Mouse (Mus musculus): ENCODE measurements around the gene Dcun1d4. TPM values are rescaled to one million over a fixed set of nuclear protein-coding genes. Genes with fewer than 3 reads are reported as not detected.

The Dcun1d4 gene
- polyA plus RNA-seq, 1 experiment from 2014 or later: 43.8 TPM

DNA sequence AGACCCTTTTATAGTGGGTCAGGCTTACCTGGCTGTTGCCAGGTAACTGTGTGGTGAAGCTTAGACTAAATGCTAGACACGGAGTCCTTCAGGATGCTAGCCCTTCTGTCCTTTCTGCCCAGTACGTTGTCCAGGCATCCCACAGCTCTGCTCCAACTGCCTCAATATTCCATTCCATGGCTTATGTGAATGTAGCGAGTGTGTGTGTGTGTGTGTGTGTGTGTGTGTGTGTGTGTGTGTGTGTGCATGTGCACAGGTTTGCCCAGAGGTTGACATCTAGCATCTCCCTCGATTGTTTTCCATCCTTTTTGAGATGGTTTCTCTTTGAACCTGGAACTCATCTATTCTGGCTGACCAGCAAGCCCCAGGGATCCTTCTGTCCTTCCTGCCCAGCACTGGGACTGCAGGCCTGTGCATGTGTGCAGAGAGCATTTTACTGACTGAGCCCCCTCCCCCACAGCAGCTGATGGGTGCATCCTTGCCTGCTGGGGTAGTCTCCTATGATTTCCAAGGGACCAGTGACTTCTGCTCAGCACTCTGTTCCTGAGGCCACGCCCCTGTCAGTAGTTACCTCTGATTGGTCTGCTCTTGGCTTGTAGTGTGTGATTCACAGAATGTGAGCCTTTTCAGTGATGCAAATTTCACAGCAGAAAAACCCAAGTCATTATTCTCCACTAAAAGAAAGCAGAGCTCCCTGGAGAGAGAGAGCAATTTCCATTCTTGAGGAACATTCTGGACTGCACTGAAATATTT lies 118.3 kb downstream of the Dcun1d4 start:
- no peaks in the 10 kb centered on the region for H3K27me3 ChIP-seq (ENCODE audit: low read depth, poor library complexity, severe bottlenecking)
- no peak overlapping the region for H3K27ac ChIP-seq
- H3K4me1 ChIP-seq: peaks cover 4% of the 10 kb centered on the region
- DNase-seq (ENCODE audit: low spot score): no peak
- no peak overlapping the region for H3K4me3 ChIP-seq
- WGBS: 74% methylated on average over 5 of the region's 5 CpGs
- no peaks in the 10 kb centered on the region for H3K9me3 ChIP-seq (replicated peaks)
- H3K36me3 ChIP-seq: no peaks in the 10 kb centered on the region

DNA sequence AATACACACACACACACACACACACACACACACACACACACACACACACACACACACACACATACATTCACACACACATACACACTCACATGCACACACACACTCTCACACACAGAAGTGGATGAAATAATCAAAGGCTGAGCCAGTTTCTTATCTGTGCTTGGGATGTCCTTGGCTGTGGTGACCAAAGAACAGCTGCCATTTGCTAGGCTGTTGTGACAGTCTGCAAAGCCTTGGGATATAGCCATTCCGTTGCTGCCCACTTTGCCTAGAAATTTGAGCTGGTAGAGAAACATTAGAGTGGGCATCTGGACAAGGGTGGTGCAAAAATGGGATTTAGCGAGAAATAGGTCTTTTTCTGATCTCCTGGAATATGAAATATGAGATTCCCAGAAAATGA lies 119.2 kb downstream of the Dcun1d4 start:
- no peaks in the 10 kb centered on the region for H3K27me3 ChIP-seq (ENCODE audit: low read depth, poor library complexity, severe bottlenecking)
- peaks cover 4% of the 10 kb centered on the region for H3K4me1 ChIP-seq
- H3K4me3 ChIP-seq: no peak overlapping the region
- WGBS: 77% methylated on average over 2 of the region's 2 CpGs
- no peak for DNase-seq (ENCODE audit: low spot score)
- H3K36me3 ChIP-seq: no peaks in the 10 kb centered on the region
- no peak overlapping the region for H3K27ac ChIP-seq
- no peaks in the 10 kb centered on the region for H3K9me3 ChIP-seq (replicated peaks)

DNA sequence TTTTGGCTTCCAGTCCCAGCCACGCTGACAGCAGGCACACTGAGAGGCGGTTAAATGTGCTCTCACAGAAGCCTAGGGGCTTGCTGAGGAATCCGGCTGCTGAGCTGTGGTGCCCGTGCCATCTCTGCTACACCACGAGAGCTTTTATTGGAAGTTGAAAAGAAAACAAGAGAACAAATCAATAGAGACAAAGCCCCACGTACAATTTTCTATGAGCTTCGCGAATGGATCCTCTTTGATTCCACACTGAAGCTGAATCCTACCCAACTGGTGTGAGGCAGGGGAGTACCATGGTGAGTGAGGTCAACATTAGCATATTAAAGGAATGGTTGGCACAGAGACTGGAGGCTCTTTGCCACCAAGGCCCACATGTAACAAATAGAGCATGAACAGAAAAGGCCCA lies 120.6 kb downstream of the Dcun1d4 start:
- H3K27ac ChIP-seq: no peak overlapping the region
- no peaks in the 10 kb centered on the region for H3K9me3 ChIP-seq (replicated peaks)
- no peak overlapping the region for H3K4me3 ChIP-seq
- WGBS: 81% methylated on average over 8 of the region's 8 CpGs
- no peaks in the 10 kb centered on the region for H3K36me3 ChIP-seq
- DNase-seq (ENCODE audit: low spot score): no peak
- peaks cover 4% of the 10 kb centered on the region for H3K4me1 ChIP-seq
- H3K27me3 ChIP-seq (ENCODE audit: low read depth, poor library complexity, severe bottlenecking): no peaks in the 10 kb centered on the region

DNA sequence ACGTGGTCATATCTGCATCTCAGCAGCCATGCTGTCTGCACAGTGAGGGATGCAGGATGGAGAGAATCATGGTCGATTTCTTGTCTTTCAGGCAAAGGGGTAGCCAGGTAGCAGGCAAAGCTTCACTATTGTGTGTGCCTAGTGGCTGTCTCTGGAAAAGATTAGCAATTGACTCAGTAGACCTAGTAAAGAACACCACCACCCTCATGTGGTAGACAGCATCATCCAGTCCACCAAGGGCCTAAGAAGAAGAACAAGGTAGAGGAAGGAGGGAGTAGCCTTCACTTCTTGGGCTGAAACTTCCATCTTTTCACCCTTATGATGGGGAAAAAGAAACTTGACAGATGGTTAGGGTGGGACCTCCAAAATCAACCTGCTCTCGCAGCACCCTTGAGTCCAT lies 122.1 kb downstream of the Dcun1d4 start:
- Histone ChIP-seq H3K27me3 (ENCODE audit: low read depth, poor library complexity, severe bottlenecking) (no peaks in the 10 kb centered on the region), H3K27ac (no peak overlapping the region), H3K4me1 (peaks cover 4% of the 10 kb centered on the region), H3K4me3 (no peak overlapping the region), H3K9me3 (replicated peaks) (no peaks in the 10 kb centered on the region), H3K36me3 (no peaks in the 10 kb centered on the region)
- 82% methylated on average over 3 of the region's 3 CpGs for WGBS
- no peak for DNase-seq (ENCODE audit: low spot score)

DNA sequence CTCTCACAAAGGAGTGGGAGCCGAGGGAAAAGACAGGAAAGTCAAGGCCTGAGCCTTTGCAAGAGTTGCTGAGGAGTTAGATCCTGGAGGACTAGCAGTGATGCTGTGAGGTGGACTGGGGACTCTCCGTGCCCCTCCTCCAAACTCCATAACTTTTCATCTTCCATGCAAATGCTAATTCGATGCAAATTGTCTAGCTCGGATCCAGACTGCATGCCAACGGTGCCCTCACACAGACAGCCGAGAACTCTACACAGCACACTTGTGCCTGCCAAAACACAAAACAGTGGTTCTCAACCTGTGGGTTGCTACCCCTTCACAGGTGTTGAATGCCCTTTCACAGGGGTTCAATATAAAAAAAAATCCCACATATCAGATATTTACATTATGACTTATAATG lies 123.7 kb downstream of the Dcun1d4 start:
- Histone ChIP-seq H3K4me1 (no peaks in the 10 kb centered on the region), H3K9me3 (replicated peaks) (no peaks in the 10 kb centered on the region), H3K36me3 (no peaks in the 10 kb centered on the region), H3K27me3 (ENCODE audit: low read depth, poor library complexity, severe bottlenecking) (no peaks in the 10 kb centered on the region), H3K4me3 (no peak overlapping the region), H3K27ac (no peak overlapping the region)
- no peak for DNase-seq (ENCODE audit: low spot score)
- 92% methylated on average over 6 of the region's 6 CpGs for WGBS

DNA sequence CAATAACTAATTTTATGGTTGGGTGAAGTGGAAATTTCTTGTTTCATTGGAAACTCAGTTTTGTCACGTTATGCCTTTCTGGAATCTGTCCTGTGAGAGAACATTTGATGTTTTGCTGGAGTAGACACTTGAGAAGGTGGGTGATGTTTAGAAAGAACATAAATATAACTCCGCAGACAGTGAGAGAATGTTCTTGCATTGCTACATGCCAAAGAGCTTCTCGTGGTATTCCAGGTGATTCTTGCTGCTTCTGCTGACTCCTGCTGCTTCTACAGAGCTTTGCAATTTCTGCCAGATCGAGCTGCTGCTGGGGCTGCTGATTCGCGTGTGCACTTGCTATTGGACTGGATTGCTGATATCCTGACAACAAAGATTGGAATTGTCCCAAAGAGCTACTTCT lies 124.2 kb downstream of the Dcun1d4 start:
- no peaks in the 10 kb centered on the region for H3K9me3 ChIP-seq (replicated peaks)
- 92% methylated on average over 6 of the region's 6 CpGs for WGBS
- H3K27me3 ChIP-seq (ENCODE audit: low read depth, poor library complexity, severe bottlenecking): no peaks in the 10 kb centered on the region
- no peaks in the 10 kb centered on the region for H3K4me1 ChIP-seq
- no peaks in the 10 kb centered on the region for H3K36me3 ChIP-seq
- no peak for DNase-seq (ENCODE audit: low spot score)
- no peak overlapping the region for H3K27ac ChIP-seq
- H3K4me3 ChIP-seq: no peak overlapping the region

Other genes starting within 250 kb of the Dcun1d4 start
- gene Fryl, start 224.4 kb upstream of the Dcun1d4 start, polyA plus RNA-seq (2016; fragmentation: Nextera tagmentation; extraction: Ambion mirVana): 22.4 and 22.6 TPM in 2 replicates
- 130 and 154 TPM in 2 replicates for gene Ociad1, start 188.2 kb upstream of the Dcun1d4 start, polyA plus RNA-seq (2016; fragmentation: Nextera tagmentation; extraction: Ambion mirVana)
- 6.0 and 6.6 TPM in 2 replicates for gene Ociad2, start 140.0 kb upstream of the Dcun1d4 start, polyA plus RNA-seq (2016; fragmentation: Nextera tagmentation; extraction: Ambion mirVana)
- not detected in 2 replicates for gene Cwh43, start 74.9 kb upstream of the Dcun1d4 start, polyA plus RNA-seq (2016; fragmentation: Nextera tagmentation; extraction: Ambion mirVana)
- 0.04 TPM in 1 of 2 replicates, not detected in the other for gene Lrrc66, start 151.5 kb downstream of the Dcun1d4 start, polyA plus RNA-seq (2016; fragmentation: Nextera tagmentation; extraction: Ambion mirVana)
- 22.3 and 26.5 TPM in 2 replicates for gene Sgcb, start 166.8 kb downstream of the Dcun1d4 start, polyA plus RNA-seq (2016; fragmentation: Nextera tagmentation; extraction: Ambion mirVana)
- 1.5 and 2.1 TPM in 2 replicates for gene Spata18, start 170.4 kb downstream of the Dcun1d4 start, polyA plus RNA-seq (2016; fragmentation: Nextera tagmentation; extraction: Ambion mirVana)

All from limb, embryonic 10.5 days (tissue).